Mouse (Mus musculus): Measurements from ENCODE around the gene Cubn.

Cubn gene

GRCm38 (mm10) chr2:13491734-13492133 is at the start of gene Cubn:
TSS of gene Cubn (minus strand) at chr2:13491813.
- no peak for DNase-seq

GRCm38 (mm10) chr2:13539860-13540259 is 48.2 kb upstream of the Cubn start:
- no peak for DNase-seq

- no peak for DNase-seq
Measured at GRCm38 (mm10) chr2:13538704-13539377, 47.2 kb upstream of the Cubn start.

GRCm38 (mm10) chr2:13538258-13538657 is 46.6 kb upstream of the Cubn start:
- no peak for DNase-seq

GRCm38 (mm10) chr2:13537733-13538132 is 46.1 kb upstream of the Cubn start:
- peak; percentile 50 to 52 for DNase-seq

- DNase-seq = no peak
Measured at GRCm38 (mm10) chr2:13536747-13537146, 45.1 kb upstream of the Cubn start.

- DNase-seq = no peak
Measured at GRCm38 (mm10) chr2:13530639-13531038, 39.0 kb upstream of the Cubn start.

- no peak for DNase-seq
Measured at GRCm38 (mm10) chr2:13529253-13529933, 37.8 kb upstream of the Cubn start.

- DNase-seq = no peak
Measured at GRCm38 (mm10) chr2:13527531-13527930, 35.9 kb upstream of the Cubn start.

- DNase-seq = no peak
Measured at GRCm38 (mm10) chr2:13527125-13527524, 35.5 kb upstream of the Cubn start.

GRCm38 (mm10) chr2:13526205-13526604 is 34.6 kb upstream of the Cubn start:
- no peak for DNase-seq

GRCm38 (mm10) chr2:13523540-13524456 is 32.2 kb upstream of the Cubn start:
- no peak for DNase-seq

- no peak for DNase-seq
Measured at GRCm38 (mm10) chr2:13522106-13522505, 30.5 kb upstream of the Cubn start.

GRCm38 (mm10) chr2:13514949-13515348 is 23.3 kb upstream of the Cubn start:
- DNase-seq = no peak

GRCm38 (mm10) chr2:13502717-13503116 is 11.1 kb upstream of the Cubn start:
- DNase-seq = no peak

- no peak for DNase-seq
Measured at GRCm38 (mm10) chr2:13501553-13501952, 9.9 kb upstream of the Cubn start.

GRCm38 (mm10) chr2:13500298-13500999 is 8.8 kb upstream of the Cubn start:
- DNase-seq = no peak

GRCm38 (mm10) chr2:13499196-13499595 is 7.6 kb upstream of the Cubn start:
- DNase-seq = no peak

- DNase-seq = no peak
Measured at GRCm38 (mm10) chr2:13496087-13496486, 4.5 kb upstream of the Cubn start.

GRCm38 (mm10) chr2:13492927-13493326 is 1.3 kb upstream of the Cubn start:
- no peak for DNase-seq

GRCm38 (mm10) chr2:13490480-13490879 is 1.1 kb downstream of the Cubn start:
- DNase-seq = no peak

GRCm38 (mm10) chr2:13486470-13486869 is 5.1 kb downstream of the Cubn start:
- DNase-seq = no peak

- no peak for DNase-seq
Measured at GRCm38 (mm10) chr2:13484566-13484965, 7.0 kb downstream of the Cubn start.

Data from B cell, adult 2 months (primary cell).